8 mouse cellular contexts compared by ENCODE assay signal in genomic region chr16:76899083-76899482, GRCm38 (mm10).
A peak's percentile ranks its signal among the peaks of the same experiment; 100 is the strongest.
DNase-seq lines count a peak whose midpoint lies in the region; ATAC-seq and TF ChIP-seq lines count a peak whose summit lies in the region.

No protein-coding gene starts in this region.

- no peak overlapping the region for H3K9ac ChIP-seq in heart, postnatal 0 days (replicated peaks; ENCODE audit: low read depth, low read length)
- no peak overlapping the region for H3K9ac ChIP-seq in lung, embryonic 14.5 days

- H3K27me3 ChIP-seq in heart, postnatal 0 days (ENCODE audit: control insufficient read depth, insufficient read depth, low read length) = no peaks in the 10 kb centered on the region
- no peaks in the 10 kb centered on the region for H3K27me3 ChIP-seq in heart, embryonic 10.5 days (ENCODE audit: insufficient read depth, poor library complexity, severe bottlenecking)
- no peaks in the 10 kb centered on the region for H3K27me3 ChIP-seq in lung, embryonic 14.5 days (ENCODE audit: insufficient read depth, low read length)

- TF ChIP-seq CTCF in heart, postnatal 0 days (IDR thresholded peaks at IDR 0.05; ENCODE audit: low read depth) = peak; percentile 64
- peak; percentile 71 for TF ChIP-seq CTCF in lung, embryonic 14.5 days (IDR thresholded peaks at IDR 0.05; ENCODE audit: low read depth)

- peak overlapping the region; percentile 25; the same call in 1 of the 2 replicates for H3K4me2 ChIP-seq in heart, postnatal 0 days (ENCODE audit: low read depth, low read length)
- peak overlapping the region; percentile 38; the same call in 1 of the 2 replicates for H3K4me2 ChIP-seq in lung, embryonic 14.5 days

- H3K36me3 ChIP-seq in heart, postnatal 0 days (replicated peaks; ENCODE audit: control insufficient read depth, insufficient read depth, low read length) = no peaks in the 10 kb centered on the region
- no peaks in the 10 kb centered on the region for H3K36me3 ChIP-seq in heart, embryonic 10.5 days
- no peaks in the 10 kb centered on the region for H3K36me3 ChIP-seq in lung, embryonic 14.5 days (ENCODE audit: insufficient read depth)

- no peak overlapping the region for H3K27ac ChIP-seq in heart, postnatal 0 days (ENCODE audit: low read depth)
- H3K27ac ChIP-seq in heart, embryonic 10.5 days = no peak overlapping the region
- H3K27ac ChIP-seq in lung, embryonic 14.5 days (ENCODE audit: low read depth) = no peak overlapping the region

- DNase-seq in heart, postnatal 0 days (ENCODE audit: low spot score) = no peak
- DNase-seq in heart, embryonic 10.5 days (ENCODE audit: low spot score) = no peak
- DNase-seq in thymus, postnatal 0 days (ENCODE audit: low spot score) = peak; percentile 21
- no peak for DNase-seq in thymus, postnatal 36 days
- DNase-seq in cerebellum, postnatal 10 days = peak; percentile 60 to 74
- peak; percentile 77 for DNase-seq in lung, embryonic 14.5 days
- DNase-seq in spleen, postnatal 36 days (ENCODE audit: low spot score in 2 of 2) = no peak
- no peak for DNase-seq in right cerebral cortex, adult 18-20 months

- H3K9me3 ChIP-seq in heart, postnatal 0 days (replicated peaks; ENCODE audit: control insufficient read depth, low read length) = no peaks in the 10 kb centered on the region
- no peaks in the 10 kb centered on the region for H3K9me3 ChIP-seq in heart, embryonic 10.5 days
- H3K9me3 ChIP-seq in lung, embryonic 14.5 days (ENCODE audit: low read depth, low read length) = no peaks in the 10 kb centered on the region

- 10% methylated on average over 7 of the region's 7 CpGs for WGBS in heart, postnatal 0 days
- 18% methylated on average over 7 of the region's 7 CpGs for WGBS in heart, embryonic 10.5 days
- WGBS in lung, embryonic 14.5 days = 4% methylated on average over 7 of the region's 7 CpGs

- H3K4me3 ChIP-seq in heart, postnatal 0 days (ENCODE audit: low read depth, low read length) = no peak overlapping the region
- no peak overlapping the region for H3K4me3 ChIP-seq in heart, embryonic 10.5 days
- no peak overlapping the region for H3K4me3 ChIP-seq in lung, embryonic 14.5 days (ENCODE audit: low read depth, low read length)

- no peaks in the 10 kb centered on the region for H3K4me1 ChIP-seq in heart, postnatal 0 days (ENCODE audit: control insufficient read depth, insufficient read depth)
- no peaks in the 10 kb centered on the region for H3K4me1 ChIP-seq in heart, embryonic 10.5 days
- H3K4me1 ChIP-seq in lung, embryonic 14.5 days (ENCODE audit: insufficient read depth) = no peaks in the 10 kb centered on the region

- ATAC-seq in heart, postnatal 0 days (ENCODE audit: insufficient read depth, low read depth) = no peak
- no peak for ATAC-seq in lung, embryonic 14.5 days (ENCODE audit: insufficient read depth)

- TF ChIP-seq EP300 in heart, postnatal 0 days (IDR thresholded peaks at IDR 0.05; ENCODE audit: low read depth) = no peak

Comparison
In these comparisons a context has a peak if more than half of its experiments do, and no peak if none do; other contexts are left out.
1. DNase-seq: peak in thymus, postnatal 0 days (single experiment), cerebellum, postnatal 10 days (2 of 2) and lung, embryonic 14.5 days (single experiment); none in heart, postnatal 0 days (single experiment), heart, embryonic 10.5 days (single experiment), thymus, postnatal 36 days (0 of 2), spleen, postnatal 36 days (0 of 2) and right cerebral cortex, adult 18-20 months (single experiment).